Mouse (Mus musculus) small intestine, adult 2 months (tissue): ENCODE data around the gene Slc25a17. TPM values are rescaled to one million over a fixed set of nuclear protein-coding genes. Genes with fewer than 3 reads are reported as not detected.
A peak's percentile ranks its signal among the peaks of the same experiment; 100 is the strongest.

Source experiments
- H3K27ac ChIP-seq: fragments of 200-500 bp; 2 replicates; pipeline ENCODE4 v1.5.1; 2012; ENCODE audit warnings: low read depth, low read length, control low read depth, inconsistent platforms; ENCODE audit not compliant: insufficient read depth
- H3K27me3 ChIP-seq: fragments of 200-500 bp; 2 replicates; pipeline ENCODE4 v1.6.1; 2012; ENCODE audit warnings: mild to moderate bottlenecking, moderate library complexity, low read length, inconsistent platforms; ENCODE audit not compliant: control insufficient read depth, insufficient read depth
- H3K36me3 ChIP-seq: fragments of 200-500 bp; 2 replicates; pipeline ENCODE4 v1.6.1; 2012; ENCODE audit warnings: mild to moderate bottlenecking, low read length, control low read depth, inconsistent platforms; ENCODE audit not compliant: control insufficient read depth, insufficient read depth
- H3K4me1 ChIP-seq: fragments of 200-500 bp; 2 replicates; pipeline ENCODE4 v1.6.1; 2012; ENCODE audit warnings: low read length, inconsistent platforms, mixed read lengths; ENCODE audit not compliant: control insufficient read depth, insufficient read depth, insufficient read length
- H3K4me3 ChIP-seq: fragments of 200-500 bp; 2 replicates; pipeline ENCODE4 v1.5.1; 2012; ENCODE audit warnings: low read depth, mild to moderate bottlenecking, control low read depth, inconsistent platforms, low read length, moderate library complexity
- CTCF ChIP-seq: fragments of 200-500 bp; IDR thresholded peaks from 2 replicates; pipeline ENCODE4 v1.5.1; 2012; ENCODE audit warnings: low read depth, mild to moderate bottlenecking, control low read depth, inconsistent platforms, low read length, moderate library complexity, mixed read lengths; ENCODE audit not compliant: insufficient replicate concordance, insufficient read length; ENCODE audit errors: extremely low read depth
- POLR2A ChIP-seq: fragments of 200-500 bp; IDR thresholded peaks from 2 replicates; pipeline ENCODE4 v1.6.1; 2012; ENCODE audit warnings: low read depth, mild to moderate bottlenecking, control low read depth, inconsistent platforms, low read length, moderate library complexity
- WGBS: fragments of 180-500 bp; shearing (Covaris S2); methylation state at CpG from one replicate; pipeline ENCODE4 v1.1.7; 2018; 5-methylcytosine and 5-hydroxymethylcytosine counted together
- polyA plus RNA-seq: library from polyadenylated mRNA; depleted of rRNA; stranded (reverse); fragments of >200 nt; gene quantifications from 2 replicates; pipeline ENCODE4 v1.2.3, GENCODE M21; 2012; rRNA removed

The Slc25a17 gene
- 5.8 and 8.8 TPM in 2 replicates for polyA plus RNA-seq

- H3K4me1 ChIP-seq: peaks cover 6% of the 10 kb centered on the region; the same call in 1 of the 2 replicates
- TF ChIP-seq CTCF (no peak), POLR2A (peak; percentile 62)
- H3K36me3 ChIP-seq: peaks cover 5% of the 10 kb centered on the region
- 1% methylated on average over 30 of the region's 30 CpGs for WGBS
- peak within 1 kb of the TSS; percentile 38; the same call in 1 of the 2 replicates for H3K27ac ChIP-seq
- H3K4me3 ChIP-seq: peak within 1 kb of the TSS; percentile 70
- peaks cover 3% of the 10 kb centered on the region; the same call in 1 of the 2 replicates for H3K27me3 ChIP-seq
These were observed at the start of gene Slc25a17 for GRCm38 (mm10) chr15:81360345-81361021. TSS of gene Slc25a17 (minus strand) at chr15:81360812.

- Histone ChIP-seq H3K4me3 (no peak within 1 kb of the TSS), H3K4me1 (no peaks in the 10 kb centered on the region), H3K27me3 (no peaks in the 10 kb centered on the region), H3K36me3 (0 out of 2 replicates have a peak, but pooled peaks cover 4% of the 10 kb centered on the region), H3K27ac (no peak within 1 kb of the TSS)
- 94% methylated on average over 1 of the region's 1 CpGs for WGBS
- TF ChIP-seq CTCF (no peak), POLR2A (no peak)
These were observed 47.6 kb upstream of the Slc25a17 start, which contains the start of gene Dnajb7 for GRCm38 (mm10) chr15:81408199-81408598. TSS of gene Dnajb7 (minus strand) at chr15:81408299.

GRCm38 (mm10) chr15:81405008-81405407 is 44.4 kb upstream of the Slc25a17 start:
- Histone ChIP-seq H3K36me3 (0 out of 2 replicates have a peak, but pooled peaks cover 6% of the 10 kb centered on the region), H3K4me1 (no peaks in the 10 kb centered on the region), H3K27me3 (no peaks in the 10 kb centered on the region), H3K4me3 (no peak overlapping the region), H3K27ac (no peak overlapping the region)
- 74% methylated on average over 3 of the region's 3 CpGs for WGBS
- TF ChIP-seq CTCF (no peak), POLR2A (no peak)

- Histone ChIP-seq H3K4me1 (no peaks in the 10 kb centered on the region), H3K27ac (peak within 1 kb of the TSS; percentile 98), H3K36me3 (0 out of 2 replicates have a peak, but pooled peaks cover 2% of the 10 kb centered on the region), H3K27me3 (no peaks in the 10 kb centered on the region), H3K4me3 (peak within 1 kb of the TSS; percentile 88)
- TF ChIP-seq CTCF (no peak), POLR2A (no peak; the same call in none of the 2 replicates)
- 0% methylated on average over 50 of the region's 50 CpGs for WGBS
These were observed 39.2 kb upstream of the Slc25a17 start, which contains the start of the genes St13 and Xpnpep3 for GRCm38 (mm10) chr15:81399638-81400315. TSS of gene St13 (minus strand) at chr15:81400077. TSS of gene Xpnpep3 (plus strand) at chr15:81400138.

GRCm38 (mm10) chr15:81399297-81399637 is 38.7 kb upstream of the Slc25a17 start:
- under 1% methylated on average over 21 of the region's 21 CpGs for WGBS
- TF ChIP-seq CTCF (no peak), POLR2A (no peak)

GRCm38 (mm10) chr15:81398189-81398588 is 37.6 kb upstream of the Slc25a17 start:
- H3K36me3 ChIP-seq: 0 out of 2 replicates have a peak, but pooled peaks cover 2% of the 10 kb centered on the region
- no peaks in the 10 kb centered on the region for H3K27me3 ChIP-seq
- H3K27ac ChIP-seq: no peak overlapping the region
- no peaks in the 10 kb centered on the region for H3K4me1 ChIP-seq
- TF ChIP-seq CTCF: no peak
- no peak for TF ChIP-seq POLR2A
- no peak overlapping the region for H3K4me3 ChIP-seq

More at GRCm38 (mm10) chr15:81399297-81399637, 38.7 kb upstream of the Slc25a17 start:
- Histone ChIP-seq H3K4me1 (no peaks in the 10 kb centered on the region), H3K27me3 (no peaks in the 10 kb centered on the region), H3K36me3 (0 out of 2 replicates have a peak, but pooled peaks cover 2% of the 10 kb centered on the region), H3K4me3 (peak overlapping the region; percentile 88), H3K27ac (peak overlapping the region; percentile 98)
